Mouse (Mus musculus) small intestine, adult 2 months (tissue): ENCODE results near the gene Gabpb2.

Experiments
- CTCF ChIP-seq: fragments of 200-500 bp; IDR thresholded peaks from 2 replicates; pipeline ENCODE4 v1.5.1; 2012; ENCODE audit warnings: low read depth, mild to moderate bottlenecking, control low read depth, inconsistent platforms, low read length, moderate library complexity, mixed read lengths; ENCODE audit not compliant: insufficient replicate concordance, insufficient read length; ENCODE audit errors: extremely low read depth
- POLR2A ChIP-seq: fragments of 200-500 bp; IDR thresholded peaks from 2 replicates; pipeline ENCODE4 v1.6.1; 2012; ENCODE audit warnings: low read depth, mild to moderate bottlenecking, control low read depth, inconsistent platforms, low read length, moderate library complexity

DNA sequence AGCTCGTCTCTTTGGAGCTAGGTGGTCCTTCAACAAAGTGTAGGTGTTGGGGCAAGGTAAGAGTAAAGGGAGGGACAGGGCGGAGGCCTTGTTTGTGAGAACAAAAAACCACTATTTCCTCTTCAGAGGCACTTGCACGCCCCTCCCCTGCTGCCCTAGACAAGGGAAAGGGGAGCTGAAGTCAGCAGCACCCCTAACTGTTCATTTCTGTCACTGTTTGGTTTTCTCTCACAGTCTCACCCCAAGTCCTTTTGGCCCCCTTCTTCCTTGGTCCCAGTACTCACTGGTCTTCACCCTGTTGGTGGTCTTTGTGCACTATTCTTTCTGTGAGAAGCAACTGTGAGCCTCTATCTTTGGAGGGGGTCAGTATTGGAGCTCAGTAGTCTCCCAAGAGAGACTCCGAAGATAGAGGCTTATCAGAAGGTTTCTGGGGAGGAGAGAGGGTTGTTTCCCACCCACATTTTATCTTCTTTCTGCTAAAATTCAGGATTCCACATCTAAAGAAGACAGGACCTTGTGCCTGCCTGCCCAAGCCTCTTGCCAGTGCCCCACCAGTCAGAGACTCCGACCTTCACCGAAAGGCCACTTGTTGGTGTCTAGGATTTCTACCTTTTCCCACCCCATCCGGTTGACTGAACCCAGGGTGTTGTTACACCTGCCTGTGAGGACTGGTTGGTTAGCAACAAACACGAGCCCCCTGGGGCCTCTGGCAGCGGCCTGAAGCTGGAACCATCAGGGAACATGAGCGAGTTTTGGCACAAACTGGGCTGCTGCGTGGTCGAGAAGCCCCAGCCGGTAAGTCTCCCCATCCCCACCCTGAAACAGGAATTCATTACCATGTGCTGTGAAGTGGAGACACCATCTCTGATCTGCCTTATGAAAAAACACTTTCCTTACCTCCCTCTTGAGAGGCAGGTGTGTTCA, 13.8 kb upstream of the Gabpb2 start, which contains the start of gene Mllt11:
- no peak for TF ChIP-seq POLR2A
- no peak for TF ChIP-seq CTCF
